Mouse (Mus musculus): ENCODE measurements around the gene Ablim1. TPM values are rescaled to one million over a fixed set of nuclear protein-coding genes. Genes with fewer than 3 reads are reported as not detected.

Ablim1 gene
- polyA plus RNA-seq, 1 experiment from 2014 or later = 46.9 TPM

DNA sequence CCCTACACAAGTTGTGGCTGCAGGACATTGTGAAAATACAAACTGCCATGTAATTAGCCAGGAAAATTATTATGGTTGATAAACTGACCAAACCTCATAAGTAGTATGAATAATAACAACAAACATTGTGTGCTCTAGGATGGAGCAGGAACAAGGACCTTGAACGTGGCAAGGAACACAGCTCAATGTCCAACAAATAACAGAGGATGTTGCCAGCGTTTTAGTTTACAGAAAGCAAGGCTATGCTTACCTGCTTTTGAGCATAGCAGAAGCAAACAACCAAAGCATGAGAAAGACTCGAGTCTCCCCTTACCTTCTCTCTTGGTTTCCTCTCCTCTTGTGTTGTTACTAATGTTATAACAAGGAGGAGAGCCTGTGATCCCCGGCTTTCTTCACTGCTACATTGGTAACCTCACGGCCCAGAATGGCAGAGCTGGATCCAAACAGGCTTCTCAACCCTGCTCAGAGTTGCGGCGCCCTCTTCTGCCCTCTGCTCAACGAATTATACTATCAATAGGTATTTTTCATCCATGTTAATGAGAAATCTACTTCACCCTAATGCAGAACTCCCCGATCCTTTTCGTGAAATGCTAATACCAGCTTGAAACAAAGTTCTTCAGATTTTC, 45.1 kb upstream of the Ablim1 start:
- ATAC-seq (ENCODE audit: insufficient number of reproducible peaks, insufficient read depth, low FRiP score, low read depth) = no peak
- Histone ChIP-seq H3K4me3 (ENCODE audit: control insufficient read depth in 1 of 2, insufficient read depth in 1 of 2, low read depth in 1 of 2, low read length in 2 of 2) (peak overlapping the region; percentile 43 to 85), H3K4me1 (ENCODE audit: control insufficient read depth in 2 of 2, insufficient read depth in 2 of 2, low read length in 2 of 2) (peaks cover 23 to 50% of the 10 kb centered on the region in 2 experiments), H3K9me3 (ENCODE audit: control insufficient read depth, low read length) (no peaks in the 10 kb centered on the region), H3K27me3 (ENCODE audit: control insufficient read depth, insufficient read depth, low read length) (no peaks in the 10 kb centered on the region), H3K4me2 (ENCODE audit: low read length) (peak overlapping the region; percentile 80), H3K9ac (ENCODE audit: low read length) (peak overlapping the region; percentile 73), H3K36me3 (ENCODE audit: control insufficient read depth, insufficient read depth, low read length) (no peaks in the 10 kb centered on the region), H3K27ac (replicated peaks in 1 of 2; ENCODE audit: control insufficient read depth in 1 of 2, insufficient read depth in 1 of 2, low read depth in 2 of 2, low read length in 2 of 2) (peak overlapping the region; percentile 56 to 97)
- WGBS = 30% methylated on average over 10 of the region's 10 CpGs

DNA sequence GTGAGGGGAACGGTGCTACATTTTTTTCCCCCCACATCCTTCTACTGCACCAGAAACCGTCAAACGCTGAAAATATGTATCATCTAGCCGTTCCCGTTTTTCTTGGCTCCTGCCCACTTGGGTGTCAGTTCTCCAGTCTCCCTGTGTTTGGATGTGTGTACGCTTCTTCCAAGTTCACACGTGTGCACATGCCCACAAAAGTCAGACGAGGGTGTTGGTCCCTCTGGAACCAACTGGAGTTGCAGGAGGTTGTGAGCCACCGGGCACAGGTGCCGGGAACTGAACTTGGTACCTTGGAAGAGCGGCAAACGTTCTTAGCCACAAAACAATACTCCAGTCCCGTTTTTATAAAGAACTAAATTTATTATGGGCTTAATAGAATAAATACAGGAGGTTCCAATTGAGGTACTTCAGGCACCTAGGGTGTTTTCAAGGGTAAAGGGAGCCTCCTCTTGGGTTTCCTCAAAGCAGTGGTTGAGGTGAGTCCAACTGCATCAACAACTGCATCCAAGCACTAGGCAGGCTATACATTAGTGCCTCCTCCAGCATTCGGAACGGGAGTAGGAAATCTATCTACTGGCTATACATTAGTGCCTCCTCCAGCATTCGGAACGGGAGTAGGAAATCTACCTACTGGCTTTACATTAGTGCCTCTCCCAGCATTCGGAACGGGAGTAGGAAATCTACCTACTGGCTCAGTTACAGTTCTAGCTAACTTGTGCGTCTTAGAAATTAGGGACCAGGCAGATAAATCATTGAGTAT, 44.3 kb upstream of the Ablim1 start:
- Histone ChIP-seq H3K27ac (replicated peaks in 1 of 2; ENCODE audit: control insufficient read depth in 1 of 2, insufficient read depth in 1 of 2, low read depth in 2 of 2, low read length in 2 of 2) (peak overlapping the region in 1 of 2 experiments; percentile 57; a peak in 1 of 4 replicates), H3K9me3 (ENCODE audit: control insufficient read depth, low read length) (no peaks in the 10 kb centered on the region), H3K4me3 (ENCODE audit: control insufficient read depth in 1 of 2, insufficient read depth in 1 of 2, low read depth in 1 of 2, low read length in 2 of 2) (peak overlapping the region in 1 of 2 experiments; percentile 85; a peak in 1 of 4 replicates), H3K9ac (ENCODE audit: low read length) (peak overlapping the region; percentile 73; the same call in 1 of the 2 replicates), H3K4me1 (ENCODE audit: control insufficient read depth in 2 of 2, insufficient read depth in 2 of 2, low read length in 2 of 2) (peaks cover 17 to 42% of the 10 kb centered on the region in 2 experiments), H3K4me2 (ENCODE audit: low read length) (peak overlapping the region; percentile 80), H3K36me3 (ENCODE audit: control insufficient read depth, insufficient read depth, low read length) (no peaks in the 10 kb centered on the region), H3K27me3 (ENCODE audit: control insufficient read depth, insufficient read depth, low read length) (no peaks in the 10 kb centered on the region)
- WGBS = 88% methylated on average over 20 of the region's 20 CpGs
- no peak for ATAC-seq (ENCODE audit: insufficient number of reproducible peaks, insufficient read depth, low FRiP score, low read depth)

DNA sequence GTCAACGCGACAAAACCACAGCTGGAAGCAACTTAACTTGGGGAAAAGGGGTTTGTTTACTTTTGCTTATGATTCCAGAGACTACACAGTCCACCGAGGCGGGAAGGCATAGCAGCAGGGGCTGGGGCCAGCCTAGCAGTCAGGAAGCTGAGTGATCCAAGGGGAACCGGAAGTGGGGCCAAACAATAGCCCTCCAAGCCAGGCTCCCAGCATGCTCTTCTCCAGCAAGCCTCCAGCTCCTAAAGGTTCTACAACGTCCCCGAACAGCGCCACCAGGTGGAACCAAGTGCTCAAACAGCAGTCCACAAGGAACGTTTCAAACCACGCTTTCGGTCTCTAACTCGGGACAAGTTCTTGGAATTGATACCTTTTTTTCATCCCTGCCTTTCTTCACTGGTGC, 43.6 kb upstream of the Ablim1 start:
- Histone ChIP-seq H3K36me3 (ENCODE audit: control insufficient read depth, insufficient read depth, low read length) (no peaks in the 10 kb centered on the region), H3K4me2 (ENCODE audit: low read length) (peak overlapping the region; percentile 38), H3K9me3 (ENCODE audit: control insufficient read depth, low read length) (no peaks in the 10 kb centered on the region), H3K4me1 (ENCODE audit: control insufficient read depth in 2 of 2, insufficient read depth in 2 of 2, low read length in 2 of 2) (peaks cover 14 to 36% of the 10 kb centered on the region in 2 experiments), H3K27ac (replicated peaks in 1 of 2; ENCODE audit: control insufficient read depth in 1 of 2, insufficient read depth in 1 of 2, low read depth in 2 of 2, low read length in 2 of 2) (peak overlapping the region in 1 of 2 experiments; percentile 57; a peak in 2 of 4 replicates), H3K4me3 (ENCODE audit: control insufficient read depth in 1 of 2, insufficient read depth in 1 of 2, low read depth in 1 of 2, low read length in 2 of 2) (no peak overlapping the region), H3K9ac (ENCODE audit: low read length) (no peak overlapping the region; the same call in 1 of the 2 replicates), H3K27me3 (ENCODE audit: control insufficient read depth, insufficient read depth, low read length) (no peaks in the 10 kb centered on the region)
- 69% methylated on average over 12 of the region's 12 CpGs for WGBS
- ATAC-seq (ENCODE audit: insufficient number of reproducible peaks, insufficient read depth, low FRiP score, low read depth) = no peak

DNA sequence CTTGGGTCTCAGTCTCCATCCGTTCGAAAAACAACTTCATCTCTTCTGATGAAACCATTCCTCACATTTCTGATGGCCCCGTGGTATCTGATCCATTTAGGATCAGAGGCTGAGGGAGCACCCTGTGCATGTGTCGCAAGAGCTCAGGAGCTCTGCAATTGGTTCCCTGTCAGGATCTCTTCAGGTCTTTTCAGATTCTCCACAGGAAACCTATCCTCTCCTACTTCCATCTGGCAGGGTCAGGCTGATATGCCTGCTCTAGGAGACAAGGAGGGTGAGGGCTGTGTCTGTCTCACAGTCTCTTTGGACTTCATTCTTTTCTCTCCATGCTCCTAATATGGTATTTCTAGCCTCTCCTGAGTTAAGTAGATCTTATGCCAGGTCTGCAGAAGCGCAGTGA, 43.1 kb upstream of the Ablim1 start:
- Histone ChIP-seq H3K4me2 (ENCODE audit: low read length) (peak overlapping the region; percentile 38), H3K9me3 (ENCODE audit: control insufficient read depth, low read length) (no peaks in the 10 kb centered on the region), H3K4me1 (ENCODE audit: control insufficient read depth in 2 of 2, insufficient read depth in 2 of 2, low read length in 2 of 2) (peaks cover 9 to 30% of the 10 kb centered on the region in 2 experiments), H3K9ac (ENCODE audit: low read length) (no peak overlapping the region; the same call in 1 of the 2 replicates), H3K36me3 (ENCODE audit: control insufficient read depth, insufficient read depth, low read length) (no peaks in the 10 kb centered on the region), H3K27ac (replicated peaks in 1 of 2; ENCODE audit: control insufficient read depth in 1 of 2, insufficient read depth in 1 of 2, low read depth in 2 of 2, low read length in 2 of 2) (peak overlapping the region in 1 of 2 experiments; percentile 57; a peak in 2 of 4 replicates), H3K27me3 (ENCODE audit: control insufficient read depth, insufficient read depth, low read length) (no peaks in the 10 kb centered on the region), H3K4me3 (ENCODE audit: control insufficient read depth in 1 of 2, insufficient read depth in 1 of 2, low read depth in 1 of 2, low read length in 2 of 2) (no peak overlapping the region)
- no peak for ATAC-seq (ENCODE audit: insufficient number of reproducible peaks, insufficient read depth, low FRiP score, low read depth)
- WGBS = 81% methylated on average over 5 of the region's 5 CpGs

DNA sequence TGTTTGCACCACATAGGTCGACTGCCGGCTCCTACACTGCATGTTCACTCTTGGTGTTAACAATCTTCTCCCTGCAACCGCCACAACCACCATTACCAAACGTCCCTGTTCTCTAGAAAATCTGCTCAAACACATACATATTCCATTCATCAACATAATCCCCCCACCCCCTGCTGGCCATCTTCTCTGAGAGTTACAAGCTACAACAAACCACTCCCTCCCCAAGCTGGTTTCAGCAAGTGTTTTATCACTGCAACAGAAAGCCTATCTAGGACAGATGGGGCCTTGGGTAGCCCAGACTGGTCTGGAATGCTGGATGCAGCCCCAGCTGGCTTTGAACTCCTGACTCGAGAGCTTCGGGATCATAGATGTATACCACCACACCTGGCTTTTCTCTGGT, 42.5 kb upstream of the Ablim1 start:
- no peak overlapping the region for H3K9ac ChIP-seq (ENCODE audit: low read length)
- no peak for ATAC-seq (ENCODE audit: insufficient number of reproducible peaks, insufficient read depth, low FRiP score, low read depth)
- H3K27ac ChIP-seq (replicated peaks in 1 of 2; ENCODE audit: control insufficient read depth in 1 of 2, insufficient read depth in 1 of 2, low read depth in 2 of 2, low read length in 2 of 2) = 0 out of 4 replicates have a peak overlapping the region, but pooled peaks of 1 of the 2 experiments have one; percentile 4
- peaks cover 7 to 27% of the 10 kb centered on the region in 2 experiments for H3K4me1 ChIP-seq (ENCODE audit: control insufficient read depth in 2 of 2, insufficient read depth in 2 of 2, low read length in 2 of 2)
- H3K4me2 ChIP-seq (ENCODE audit: low read length) = no peak overlapping the region
- no peaks in the 10 kb centered on the region for H3K27me3 ChIP-seq (ENCODE audit: control insufficient read depth, insufficient read depth, low read length)
- 82% methylated on average over 6 of the region's 6 CpGs for WGBS
- no peaks in the 10 kb centered on the region for H3K9me3 ChIP-seq (ENCODE audit: control insufficient read depth, low read length)
- no peak overlapping the region for H3K4me3 ChIP-seq (ENCODE audit: control insufficient read depth in 1 of 2, insufficient read depth in 1 of 2, low read depth in 1 of 2, low read length in 2 of 2)
- no peaks in the 10 kb centered on the region for H3K36me3 ChIP-seq (ENCODE audit: control insufficient read depth, insufficient read depth, low read length)

DNA sequence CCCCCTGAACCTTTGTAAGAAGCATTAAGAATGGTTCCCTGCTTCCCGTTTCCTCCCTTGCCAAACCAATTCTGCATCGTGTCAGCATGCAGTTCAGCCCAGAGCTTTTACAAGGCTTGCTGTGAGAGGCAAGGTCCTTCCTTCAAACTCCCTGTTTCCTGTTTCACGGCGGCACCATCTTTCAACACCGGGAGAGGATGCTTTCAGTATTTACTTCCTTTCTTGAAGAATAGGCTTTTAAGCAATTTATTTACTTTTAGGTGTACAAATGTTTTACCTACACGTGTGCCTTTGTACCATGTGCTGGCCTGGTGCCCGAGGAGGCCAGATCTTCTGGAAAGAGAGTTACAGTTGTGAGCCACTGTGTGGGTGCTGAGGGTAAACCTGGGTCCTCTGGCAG, 41.6 kb upstream of the Ablim1 start:
- H3K9ac ChIP-seq (ENCODE audit: low read length) = no peak overlapping the region
- ATAC-seq (ENCODE audit: insufficient number of reproducible peaks, insufficient read depth, low FRiP score, low read depth) = no peak
- no peaks in the 10 kb centered on the region for H3K36me3 ChIP-seq (ENCODE audit: control insufficient read depth, insufficient read depth, low read length)
- H3K9me3 ChIP-seq (ENCODE audit: control insufficient read depth, low read length) = no peaks in the 10 kb centered on the region
- H3K4me3 ChIP-seq (ENCODE audit: control insufficient read depth in 1 of 2, insufficient read depth in 1 of 2, low read depth in 1 of 2, low read length in 2 of 2) = no peak overlapping the region
- no peaks in the 10 kb centered on the region for H3K27me3 ChIP-seq (ENCODE audit: control insufficient read depth, insufficient read depth, low read length)
- 59% methylated on average over 7 of the region's 7 CpGs for WGBS
- H3K4me1 ChIP-seq (ENCODE audit: control insufficient read depth in 2 of 2, insufficient read depth in 2 of 2, low read length in 2 of 2) = peaks cover 7 to 27% of the 10 kb centered on the region in 2 experiments
- no peak overlapping the region; the same call in 1 of the 2 replicates for H3K4me2 ChIP-seq (ENCODE audit: low read length)
- H3K27ac ChIP-seq (replicated peaks in 1 of 2; ENCODE audit: control insufficient read depth in 1 of 2, insufficient read depth in 1 of 2, low read depth in 2 of 2, low read length in 2 of 2) = peak overlapping the region; percentile 50 to 74

DNA sequence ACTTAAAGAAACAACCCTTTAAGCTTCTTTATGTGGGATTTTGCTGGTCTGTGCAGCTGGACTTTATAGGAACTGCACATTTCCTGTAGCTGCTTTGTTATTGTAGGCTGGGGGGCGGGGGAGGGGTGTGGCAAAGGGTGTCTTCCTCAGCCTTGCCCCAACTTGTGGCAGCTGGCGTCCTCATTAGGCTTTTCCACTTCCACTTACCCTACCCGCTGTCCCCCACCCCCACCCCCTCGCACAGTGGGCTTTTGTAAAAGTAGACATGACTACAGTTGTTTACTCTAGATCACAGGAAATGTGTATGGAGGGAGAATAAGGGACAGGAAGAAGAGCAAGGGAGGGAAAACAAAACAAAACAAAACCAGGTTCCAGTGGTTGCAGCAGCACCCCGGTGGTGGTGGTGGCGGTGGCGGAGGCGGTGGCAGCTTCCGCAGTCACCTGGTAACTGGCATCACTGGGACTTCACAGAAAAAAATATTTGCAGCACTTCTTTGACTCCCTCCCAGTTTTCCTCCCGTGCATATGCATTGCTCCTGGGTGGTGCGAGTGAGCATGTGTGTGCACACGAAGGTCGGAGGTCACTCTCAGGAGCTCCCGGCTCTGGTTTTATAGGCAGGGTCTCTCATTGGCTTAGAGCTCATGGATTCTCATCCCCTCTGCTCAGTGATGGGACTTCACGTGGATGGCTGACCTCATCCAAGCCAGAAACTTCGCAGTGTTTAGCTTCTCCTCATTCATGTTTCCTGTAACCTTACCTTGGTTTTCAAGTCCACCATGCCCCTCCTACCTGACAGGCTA, 40.9 kb upstream of the Ablim1 start:
- no peaks in the 10 kb centered on the region for H3K36me3 ChIP-seq (ENCODE audit: control insufficient read depth, insufficient read depth, low read length)
- H3K4me2 ChIP-seq (ENCODE audit: low read length) = peak overlapping the region; percentile 5
- H3K27me3 ChIP-seq (ENCODE audit: control insufficient read depth, insufficient read depth, low read length) = no peaks in the 10 kb centered on the region
- no peak for ATAC-seq (ENCODE audit: insufficient number of reproducible peaks, insufficient read depth, low FRiP score, low read depth)
- peak overlapping the region; percentile 67 to 74 for H3K27ac ChIP-seq (replicated peaks in 1 of 2; ENCODE audit: control insufficient read depth in 1 of 2, insufficient read depth in 1 of 2, low read depth in 2 of 2, low read length in 2 of 2)
- no peak overlapping the region; the same call in 1 of the 2 replicates for H3K9ac ChIP-seq (ENCODE audit: low read length)
- no peak overlapping the region for H3K4me3 ChIP-seq (ENCODE audit: control insufficient read depth in 1 of 2, insufficient read depth in 1 of 2, low read depth in 1 of 2, low read length in 2 of 2)
- H3K9me3 ChIP-seq (ENCODE audit: control insufficient read depth, low read length) = no peaks in the 10 kb centered on the region
- WGBS = 75% methylated on average over 16 of the region's 16 CpGs
- H3K4me1 ChIP-seq (ENCODE audit: control insufficient read depth in 2 of 2, insufficient read depth in 2 of 2, low read length in 2 of 2) = peaks cover 7 to 27% of the 10 kb centered on the region in 2 experiments
